8 mouse cellular contexts compared by ENCODE assay signal in genomic region chr2:102032713-102033343, GRCm38 (mm10).
A peak's percentile ranks its signal among the peaks of the same experiment; 100 is the strongest.
DNase-seq lines count a peak whose midpoint lies in the region; ATAC-seq and TF ChIP-seq lines count a peak whose summit lies in the region.

No protein-coding gene starts in this region.

- ATAC-seq in limb, embryonic 12.5 days (ENCODE audit: insufficient number of reproducible peaks, insufficient read depth, low FRiP score, low TSS enrichment, low read depth): no peak
- 0 out of 2 replicates have a peak, but pooled peaks have one; percentile 10 for ATAC-seq in forebrain, embryonic 15.5 days (replicated peaks)
- no peak for ATAC-seq in inflammation-experienced regulatory T-cells, adult 6 months

- no peak overlapping the region for H3K4me3 ChIP-seq in limb, embryonic 12.5 days (replicated peaks)
- H3K4me3 ChIP-seq in limb, embryonic 10.5 days: no peak overlapping the region
- no peak overlapping the region for H3K4me3 ChIP-seq in forebrain, embryonic 15.5 days
- no peak overlapping the region for H3K4me3 ChIP-seq in lung, adult 2 months (replicated peaks; ENCODE audit: extremely low read depth, low read depth, low read length)

- 0 out of 2 replicates have a peak overlapping the region, but pooled peaks have one; percentile 35 for H3K27ac ChIP-seq in limb, embryonic 12.5 days
- no peak overlapping the region for H3K27ac ChIP-seq in limb, embryonic 10.5 days
- peak overlapping the region; percentile 27 for H3K27ac ChIP-seq in forebrain, embryonic 15.5 days (replicated peaks)

- WGBS in limb, embryonic 12.5 days: 81% methylated on average over 9 of the region's 9 CpGs
- whole genome bisulfite sequencing in limb, embryonic 10.5 days: 90% methylated on average over 9 of the region's 9 CpGs
- WGBS in forebrain, embryonic 15.5 days: 55% methylated on average over 9 of the region's 9 CpGs
- 76% methylated on average over 9 of the region's 9 CpGs for WGBS in lung, adult 2 months

- DNase-seq in limb, embryonic 10.5 days (ENCODE audit: low spot score): no peak
- peak; percentile 35 to 78 for DNase-seq in left cerebral cortex, postnatal 10 days (ENCODE audit: extremely low spot score in 1 of 2, low spot score in 2 of 2)
- DNase-seq in splenic B cell, adult 2 months (ENCODE audit: low read depth, low spot score): peak; percentile 55
- DNase-seq in lung, adult 2 months: no peak
- DNase-seq in cerebellum, adult 11-12 months: no peak

- H3K4me2 ChIP-seq in limb, embryonic 12.5 days: no peak overlapping the region
- no peak overlapping the region for H3K4me2 ChIP-seq in forebrain, embryonic 15.5 days (replicated peaks)

- TF ChIP-seq CTCF in lung, adult 2 months (IDR thresholded peaks at IDR 0.05; ENCODE audit: insufficient read depth, low read length): no peak

- H3K27me3 ChIP-seq in limb, embryonic 12.5 days: no peaks in the 10 kb centered on the region
- H3K27me3 ChIP-seq in limb, embryonic 10.5 days (ENCODE audit: low read depth, poor library complexity, severe bottlenecking): no peaks in the 10 kb centered on the region
- no peaks in the 10 kb centered on the region for H3K27me3 ChIP-seq in forebrain, embryonic 15.5 days
- no peaks in the 10 kb centered on the region for H3K27me3 ChIP-seq in splenic B cell, adult 2 months (ENCODE audit: control insufficient read depth, insufficient read depth, low read length, poor library complexity, severe bottlenecking)

- no peaks in the 10 kb centered on the region for H3K9me3 ChIP-seq in limb, embryonic 12.5 days
- no peaks in the 10 kb centered on the region for H3K9me3 ChIP-seq in limb, embryonic 10.5 days (replicated peaks)
- no peaks in the 10 kb centered on the region for H3K9me3 ChIP-seq in forebrain, embryonic 15.5 days

- no peak for TF ChIP-seq POLR2A in lung, adult 2 months (IDR thresholded peaks at IDR 0.05; ENCODE audit: borderline replicate concordance, extremely low read depth, low read depth, low read length)

- intact Hi-C loops in left cerebral cortex, postnatal 10 days (cut with DNase I): loop anchor here (5.0 kb wide), 2 partner anchors 64 to 419 kb away; partner anchors contain the start of gene Fjx1

- H3K36me3 ChIP-seq in limb, embryonic 12.5 days: peaks cover 12% of the 10 kb centered on the region; the same call in 1 of the 2 replicates
- H3K36me3 ChIP-seq in limb, embryonic 10.5 days: peaks cover 6% of the 10 kb centered on the region; the same call in 1 of the 2 replicates
- H3K36me3 ChIP-seq in forebrain, embryonic 15.5 days: no peaks in the 10 kb centered on the region
- no peaks in the 10 kb centered on the region for H3K36me3 ChIP-seq in splenic B cell, adult 2 months (ENCODE audit: control insufficient read depth, insufficient read depth, low read length, poor library complexity, severe bottlenecking)

- no peak overlapping the region for H3K9ac ChIP-seq in limb, embryonic 12.5 days (replicated peaks)
- H3K9ac ChIP-seq in forebrain, embryonic 15.5 days (replicated peaks): no peak overlapping the region

- H3K4me1 ChIP-seq in limb, embryonic 12.5 days (replicated peaks): peaks cover 34% of the 10 kb centered on the region
- H3K4me1 ChIP-seq in limb, embryonic 10.5 days: peaks cover 18% of the 10 kb centered on the region
- H3K4me1 ChIP-seq in forebrain, embryonic 15.5 days: peaks cover 51% of the 10 kb centered on the region
- no peaks in the 10 kb centered on the region for H3K4me1 ChIP-seq in lung, adult 2 months (ENCODE audit: control insufficient read depth, insufficient read depth, low read length)

Comparison
In these comparisons a context has a peak if more than half of its experiments do, and no peak if none do; other contexts are left out.
1. DNase-seq: peak in left cerebral cortex, postnatal 10 days (2 of 2) and splenic B cell, adult 2 months (single experiment); none in limb, embryonic 10.5 days (single experiment), lung, adult 2 months (single experiment) and cerebellum, adult 11-12 months (single experiment).